Mouse (Mus musculus) small intestine, adult 2 months (tissue): ENCODE results near the gene Csrnp3.

Source experiments
- CTCF ChIP-seq: fragments of 200-500 bp; IDR thresholded peaks from 2 replicates; pipeline ENCODE4 v1.5.1; 2012; ENCODE audit warnings: low read depth, mild to moderate bottlenecking, control low read depth, inconsistent platforms, low read length, moderate library complexity, mixed read lengths; ENCODE audit not compliant: insufficient replicate concordance, insufficient read length; ENCODE audit errors: extremely low read depth
- POLR2A ChIP-seq: fragments of 200-500 bp; IDR thresholded peaks from 2 replicates; pipeline ENCODE4 v1.6.1; 2012; ENCODE audit warnings: low read depth, mild to moderate bottlenecking, control low read depth, inconsistent platforms, low read length, moderate library complexity

DNA sequence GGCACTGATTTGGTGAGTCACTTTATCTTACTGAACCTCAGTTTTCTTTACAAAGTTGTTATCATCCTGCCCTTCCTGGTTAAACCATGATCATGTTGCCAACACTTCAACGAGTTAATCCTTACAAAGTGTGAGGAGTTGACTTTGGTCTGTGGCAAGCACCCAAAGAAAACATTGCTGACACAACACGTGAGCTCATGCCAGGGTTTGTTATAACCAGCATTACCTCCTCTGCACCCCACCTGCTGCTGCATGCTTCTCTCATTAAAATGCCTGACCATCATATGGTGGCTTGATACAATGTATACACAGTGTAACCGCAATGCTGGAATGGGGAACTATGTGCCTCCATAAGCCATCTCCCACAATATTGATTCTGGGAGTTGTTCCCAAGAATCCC is 142.0 kb downstream of the Csrnp3 start:
- TF ChIP-seq CTCF (no peak), POLR2A (no peak)
